Mouse (Mus musculus) limb, embryonic 15.5 days (tissue): ENCODE data around the gene Cby1. TPM values are rescaled to one million over a fixed set of nuclear protein-coding genes. Genes with fewer than 3 reads are reported as not detected.

Experiments
- ATAC-seq: fragments of 200-750 bp; cut with Nextera tagmentation; 2 replicates; pipeline ENCODE4 v1.8.0; 2017; ENCODE audit warnings: low read depth, moderate TSS enrichment; ENCODE audit not compliant: insufficient number of reproducible peaks, low FRiP score, low TSS enrichment
- H3K27ac ChIP-seq: fragments of 300-500 bp; sonication (generic); 2 replicates; pipeline ENCODE4 v1.5.1; 2015; ENCODE audit warnings: moderate library complexity, mild to moderate bottlenecking, inconsistent platforms
- H3K27me3 ChIP-seq: fragments of 300-500 bp; sonication (generic); 2 replicates; pipeline ENCODE4 v1.6.1; 2015; ENCODE audit warnings: inconsistent platforms
- H3K36me3 ChIP-seq: fragments of 300-500 bp; sonication (generic); 2 replicates; pipeline ENCODE4 v1.6.1; 2015; ENCODE audit warnings: inconsistent platforms
- H3K4me1 ChIP-seq: fragments of 300-500 bp; sonication (generic); 2 replicates; pipeline ENCODE4 v1.6.1; 2015; ENCODE audit warnings: inconsistent platforms
- H3K4me2 ChIP-seq: fragments of 300-500 bp; sonication (generic); 2 replicates; pipeline ENCODE4 v1.6.1; 2015; ENCODE audit warnings: mild to moderate bottlenecking, inconsistent platforms
- H3K4me3 ChIP-seq: fragments of 300-500 bp; sonication (generic); 2 replicates; pipeline ENCODE4 v1.5.1; 2015; ENCODE audit warnings: mild to moderate bottlenecking, inconsistent platforms
- H3K9ac ChIP-seq: fragments of 300-500 bp; sonication (generic); 2 replicates; pipeline ENCODE4 v1.6.1; 2015; ENCODE audit warnings: inconsistent platforms
- H3K9me3 ChIP-seq: fragments of 300-500 bp; sonication (generic); 2 replicates; pipeline ENCODE4 v1.6.1; 2016; ENCODE audit warnings: inconsistent platforms
- WGBS: fragments of 180-500 bp; shearing (Covaris S2); methylation state at CpG from one replicate; pipeline ENCODE4 v1.1.7; 2015; 5-methylcytosine and 5-hydroxymethylcytosine counted together
- polyA plus RNA-seq: library from polyadenylated mRNA; unstranded; fragments of >200 nt; fragmentation: Nextera tagmentation; extraction: Ambion mirVana; gene quantifications from 2 replicates; pipeline ENCODE4 v1.2.1, GENCODE M21; 2015

Cby1 gene
- polyA plus RNA-seq, 1 experiment from 2014 or later = 49.3 TPM

DNA sequence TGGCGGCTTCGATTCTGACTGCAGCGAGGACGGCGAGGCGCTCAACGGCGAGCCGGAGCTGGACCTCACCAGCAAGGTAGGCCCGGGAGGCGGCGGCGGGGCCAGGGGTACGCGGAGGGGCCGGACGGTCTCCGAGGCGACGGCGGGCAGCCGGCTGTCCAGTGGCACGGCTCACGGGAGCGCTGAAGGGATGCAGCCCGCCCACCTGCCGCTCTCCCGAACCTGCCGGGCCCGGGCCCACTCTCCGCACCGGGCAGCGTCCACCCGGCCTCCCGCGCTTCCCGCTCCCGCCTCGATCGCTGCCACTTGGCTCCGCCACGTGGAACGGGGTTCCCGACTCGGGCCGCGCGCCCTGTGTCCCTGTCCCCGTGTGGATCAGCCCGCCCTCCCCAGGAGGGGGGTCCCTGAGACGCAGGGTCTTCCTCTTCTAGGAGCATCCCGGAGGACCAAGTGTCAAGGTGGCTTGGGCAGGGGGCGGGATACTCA, 32.1 kb downstream of the Cby1 start:
- H3K27me3 ChIP-seq = no peaks in the 10 kb centered on the region
- ATAC-seq = no peak
- H3K4me2 ChIP-seq = peak overlapping the region; percentile 93
- WGBS = under 1% methylated on average over 35 of the region's 53 CpGs
- H3K4me3 ChIP-seq = peak overlapping the region; percentile 97
- peak overlapping the region; percentile 83 for H3K9ac ChIP-seq
- peak overlapping the region; percentile 87 for H3K27ac ChIP-seq
- peaks cover 39% of the 10 kb centered on the region for H3K4me1 ChIP-seq
- H3K9me3 ChIP-seq = no peaks in the 10 kb centered on the region
- H3K36me3 ChIP-seq = peaks cover 17% of the 10 kb centered on the region

DNA sequence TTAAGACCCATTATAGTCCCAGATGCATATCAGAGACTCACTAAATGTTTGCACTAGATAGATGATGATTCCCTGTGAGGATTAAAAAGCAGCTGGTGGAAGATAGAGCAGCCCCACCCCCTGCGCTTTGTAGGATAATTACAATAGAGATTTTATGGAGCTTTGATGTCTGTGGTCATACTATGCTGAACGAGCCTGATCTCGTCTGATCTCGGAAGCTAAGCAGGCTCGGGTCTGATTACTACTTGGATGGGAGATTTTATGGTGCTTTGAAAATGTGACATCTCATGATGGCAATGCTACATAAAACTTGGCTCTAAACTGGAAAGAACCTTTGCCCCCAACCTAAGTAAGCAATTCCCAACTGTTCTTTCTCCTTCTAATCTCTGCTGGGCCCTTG, 33.3 kb downstream of the Cby1 start:
- Histone ChIP-seq H3K27me3 (no peaks in the 10 kb centered on the region), H3K4me3 (peak overlapping the region; percentile 97), H3K27ac (no peak overlapping the region), H3K4me1 (peaks cover 34% of the 10 kb centered on the region), H3K9ac (no peak overlapping the region), H3K36me3 (peaks cover 27% of the 10 kb centered on the region), H3K4me2 (no peak overlapping the region), H3K9me3 (no peaks in the 10 kb centered on the region)
- no peak for ATAC-seq
- 51% methylated on average over 5 of the region's 5 CpGs for WGBS

DNA sequence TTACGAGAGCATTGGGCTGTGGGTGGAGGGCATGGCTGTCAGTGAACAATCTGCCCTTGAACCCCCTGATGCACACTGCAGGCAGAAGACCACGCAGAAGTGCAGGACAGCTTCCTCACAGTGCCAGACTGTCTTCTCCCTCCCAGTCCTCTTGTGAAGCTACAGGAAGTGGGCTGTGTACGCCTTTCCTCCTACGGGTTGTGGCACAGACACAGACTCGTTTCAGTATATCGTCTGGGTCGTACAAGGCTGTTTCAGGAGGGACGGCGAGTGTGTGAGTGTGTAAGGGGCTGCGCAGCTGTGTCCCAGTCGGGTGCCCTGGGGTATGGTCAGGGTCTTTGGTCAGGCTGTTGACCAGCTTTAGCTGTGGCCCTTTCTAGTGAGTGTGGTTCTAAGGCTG, 34.7 kb downstream of the Cby1 start:
- Histone ChIP-seq H3K4me3 (no peak overlapping the region), H3K9ac (no peak overlapping the region), H3K4me2 (no peak overlapping the region), H3K4me1 (peaks cover 29% of the 10 kb centered on the region), H3K36me3 (peaks cover 29% of the 10 kb centered on the region), H3K9me3 (no peaks in the 10 kb centered on the region), H3K27ac (no peak overlapping the region), H3K27me3 (no peaks in the 10 kb centered on the region)
- 81% methylated on average over 11 of the region's 11 CpGs for WGBS
- ATAC-seq = no peak

DNA sequence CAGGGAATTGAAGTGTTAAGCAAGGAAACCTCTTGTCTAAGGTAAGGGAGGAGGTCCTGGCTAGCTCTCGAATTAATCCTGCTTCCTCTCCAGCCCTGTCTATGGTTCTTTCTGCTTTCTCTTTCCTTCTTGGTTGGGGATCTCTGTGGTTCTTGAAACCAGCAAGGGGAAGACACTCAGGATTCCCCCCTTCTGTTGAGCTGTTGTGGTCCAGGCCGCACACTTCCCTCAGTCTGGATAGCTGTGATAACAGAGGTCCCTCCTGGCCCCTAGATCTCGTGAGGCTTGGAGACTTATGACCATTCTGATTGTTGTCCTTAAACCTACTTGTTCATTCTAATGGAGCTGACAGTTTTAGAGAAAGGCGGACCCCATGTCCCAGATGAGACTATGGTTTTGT, 35.5 kb downstream of the Cby1 start:
- Histone ChIP-seq H3K9ac (no peak overlapping the region), H3K9me3 (no peaks in the 10 kb centered on the region), H3K4me2 (no peak overlapping the region), H3K27ac (no peak overlapping the region), H3K4me1 (peaks cover 26% of the 10 kb centered on the region), H3K4me3 (no peak overlapping the region), H3K36me3 (peaks cover 32% of the 10 kb centered on the region), H3K27me3 (no peaks in the 10 kb centered on the region)
- no peak for ATAC-seq
- 87% methylated on average over 4 of the region's 4 CpGs for WGBS

DNA sequence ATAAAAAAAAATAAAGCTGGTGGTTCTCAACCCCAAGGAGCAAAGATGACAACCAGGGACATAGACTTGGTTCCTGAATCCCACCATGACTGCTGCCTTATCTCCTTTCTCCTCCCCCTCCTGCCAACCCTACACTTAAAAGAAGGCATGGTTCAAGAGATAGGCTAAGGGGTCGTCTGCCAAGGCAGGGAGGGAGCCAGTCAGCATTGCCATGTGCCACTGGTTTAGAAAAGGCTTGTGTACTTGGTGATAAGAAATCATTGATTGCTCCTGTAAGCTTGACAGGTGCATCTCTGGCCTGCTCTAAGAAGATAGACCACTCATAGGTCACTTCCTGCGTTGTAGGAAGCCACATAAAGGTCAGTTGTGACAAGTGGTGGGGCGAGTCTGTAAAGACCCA, 36.5 kb downstream of the Cby1 start:
- H3K27me3 ChIP-seq = no peaks in the 10 kb centered on the region
- no peaks in the 10 kb centered on the region for H3K9me3 ChIP-seq
- H3K4me2 ChIP-seq = no peak overlapping the region
- H3K4me1 ChIP-seq = peaks cover 19% of the 10 kb centered on the region
- no peak overlapping the region for H3K4me3 ChIP-seq
- H3K27ac ChIP-seq = no peak overlapping the region
- WGBS = 63% methylated on average over 3 of the region's 3 CpGs
- peaks cover 33% of the 10 kb centered on the region for H3K36me3 ChIP-seq
- no peak overlapping the region for H3K9ac ChIP-seq
- ATAC-seq = no peak

DNA sequence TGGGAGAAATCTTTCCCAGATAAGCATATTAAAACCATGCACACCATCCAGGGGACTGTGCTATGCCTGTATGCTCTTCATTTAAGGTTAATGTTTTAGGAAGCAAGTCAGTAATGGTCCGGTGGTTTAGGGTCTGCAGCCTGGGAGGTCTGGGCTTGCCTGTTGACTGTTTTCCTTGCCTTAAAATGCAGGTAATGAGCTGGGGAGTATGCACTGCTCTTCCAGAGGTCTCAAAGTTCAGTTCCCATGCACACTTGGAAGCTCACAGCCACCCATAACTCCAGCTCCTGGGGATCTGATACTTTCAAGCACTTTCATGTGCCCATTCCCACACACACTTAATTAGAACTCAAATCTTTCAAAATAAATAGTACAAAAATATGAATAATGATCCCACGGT, 37.5 kb downstream of the Cby1 start:
- Histone ChIP-seq H3K36me3 (peaks cover 33% of the 10 kb centered on the region), H3K9ac (no peak overlapping the region), H3K4me1 (peaks cover 14% of the 10 kb centered on the region), H3K4me2 (no peak overlapping the region), H3K27ac (no peak overlapping the region), H3K4me3 (no peak overlapping the region), H3K27me3 (no peaks in the 10 kb centered on the region), H3K9me3 (no peaks in the 10 kb centered on the region)
- 77% methylated on average over 2 of the region's 2 CpGs for WGBS
- ATAC-seq = no peak

DNA sequence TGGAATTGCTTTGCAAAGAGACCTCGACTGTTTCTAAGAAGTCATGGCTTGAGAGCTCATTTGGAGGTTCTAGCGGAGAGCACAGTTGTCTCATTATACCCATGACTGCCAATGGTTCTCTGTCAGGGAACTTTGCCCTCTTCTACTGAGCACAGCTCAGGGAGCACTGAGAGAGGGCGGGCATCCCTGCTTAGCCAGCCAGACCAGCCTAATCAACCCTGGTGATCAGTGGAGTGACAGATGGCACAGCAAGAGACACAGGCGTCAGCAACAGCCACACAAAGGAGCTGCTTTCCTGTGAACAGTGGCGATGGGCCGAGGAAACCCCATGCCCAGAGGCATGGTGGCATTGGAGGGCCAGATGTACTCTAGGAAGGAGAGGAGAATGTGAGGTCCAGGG, 38.0 kb downstream of the Cby1 start:
- peaks cover 33% of the 10 kb centered on the region for H3K36me3 ChIP-seq
- 82% methylated on average over 6 of the region's 6 CpGs for WGBS
- H3K4me3 ChIP-seq = no peak overlapping the region
- peaks cover 8% of the 10 kb centered on the region for H3K4me1 ChIP-seq
- no peaks in the 10 kb centered on the region for H3K27me3 ChIP-seq
- H3K9me3 ChIP-seq = no peaks in the 10 kb centered on the region
- H3K27ac ChIP-seq = no peak overlapping the region
- H3K9ac ChIP-seq = no peak overlapping the region
- ATAC-seq = no peak
- no peak overlapping the region for H3K4me2 ChIP-seq

DNA sequence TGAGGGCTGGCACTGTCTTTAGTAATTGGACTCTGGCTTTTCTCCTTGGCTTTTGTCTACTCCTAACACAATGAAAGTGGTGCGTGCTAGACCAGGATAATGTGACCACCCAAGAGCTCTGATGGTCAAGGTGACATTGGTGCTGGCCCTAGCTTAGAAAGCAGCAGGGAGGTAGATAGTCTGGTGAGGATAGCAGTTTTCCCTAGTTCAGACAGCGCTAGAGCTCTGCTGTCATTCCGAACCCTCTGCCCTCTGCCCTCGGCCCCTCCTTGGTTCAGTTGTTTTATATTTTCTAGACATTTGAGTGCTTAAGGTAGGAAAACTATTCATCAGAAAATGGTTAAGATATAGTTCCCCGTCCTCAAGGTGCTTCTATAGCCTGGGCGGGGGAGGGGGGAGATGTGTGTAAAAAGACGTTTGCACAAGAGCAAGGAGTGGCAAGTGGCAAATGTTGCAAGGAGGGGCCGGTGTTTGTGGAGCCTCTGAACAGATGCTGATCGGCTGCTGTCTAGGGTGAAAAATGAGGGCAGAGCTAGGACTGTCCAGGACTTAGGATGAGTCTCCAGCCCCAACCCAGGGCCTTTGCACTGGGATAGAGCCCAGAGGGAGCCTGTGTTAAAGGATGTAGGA, 38.7 kb downstream of the Cby1 start:
- Histone ChIP-seq H3K27ac (no peak overlapping the region), H3K27me3 (no peaks in the 10 kb centered on the region), H3K9ac (no peak overlapping the region), H3K4me1 (peaks cover 2% of the 10 kb centered on the region; the same call in 1 of the 2 replicates), H3K4me3 (no peak overlapping the region), H3K4me2 (no peak overlapping the region), H3K9me3 (no peaks in the 10 kb centered on the region), H3K36me3 (peaks cover 33% of the 10 kb centered on the region)
- 71% methylated on average over 9 of the region's 9 CpGs for WGBS
- no peak for ATAC-seq

DNA sequence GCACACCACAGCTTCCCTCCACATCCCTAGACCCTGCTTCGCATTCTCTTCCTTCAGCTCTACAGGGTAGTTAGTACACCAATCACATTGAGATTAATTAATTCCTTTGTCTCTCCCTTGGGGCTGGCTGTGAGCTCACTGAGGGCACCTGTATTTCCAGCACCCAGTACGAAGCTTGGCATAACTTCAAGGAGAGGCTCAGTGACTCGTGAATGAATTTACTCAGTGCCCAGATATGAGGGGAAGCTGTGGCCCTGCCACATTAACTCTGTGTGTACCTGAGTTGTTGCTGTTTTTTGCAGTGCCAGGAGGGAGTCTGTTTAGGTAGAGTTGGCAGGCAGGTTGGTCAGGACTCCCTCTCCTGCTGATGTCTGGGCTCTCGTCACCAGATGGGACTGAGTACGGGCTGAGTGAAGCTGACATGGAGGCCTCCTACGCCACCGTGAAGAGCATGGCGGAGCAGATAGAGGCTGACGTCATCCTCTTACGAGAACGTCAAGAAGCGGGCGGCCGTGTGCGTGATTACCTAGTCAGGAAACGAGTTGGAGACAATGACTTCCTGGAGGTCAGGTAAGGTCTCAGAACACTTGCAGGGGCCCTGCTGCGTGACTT, 47.7 kb downstream of the Cby1 start:
- Histone ChIP-seq H3K27me3 (no peaks in the 10 kb centered on the region), H3K4me3 (no peak overlapping the region), H3K27ac (no peak overlapping the region), H3K4me1 (no peaks in the 10 kb centered on the region), H3K36me3 (peaks cover 49% of the 10 kb centered on the region), H3K4me2 (no peak overlapping the region), H3K9me3 (no peaks in the 10 kb centered on the region), H3K9ac (no peak overlapping the region)
- no peak for ATAC-seq
- WGBS = 82% methylated on average over 17 of the region's 17 CpGs

DNA sequence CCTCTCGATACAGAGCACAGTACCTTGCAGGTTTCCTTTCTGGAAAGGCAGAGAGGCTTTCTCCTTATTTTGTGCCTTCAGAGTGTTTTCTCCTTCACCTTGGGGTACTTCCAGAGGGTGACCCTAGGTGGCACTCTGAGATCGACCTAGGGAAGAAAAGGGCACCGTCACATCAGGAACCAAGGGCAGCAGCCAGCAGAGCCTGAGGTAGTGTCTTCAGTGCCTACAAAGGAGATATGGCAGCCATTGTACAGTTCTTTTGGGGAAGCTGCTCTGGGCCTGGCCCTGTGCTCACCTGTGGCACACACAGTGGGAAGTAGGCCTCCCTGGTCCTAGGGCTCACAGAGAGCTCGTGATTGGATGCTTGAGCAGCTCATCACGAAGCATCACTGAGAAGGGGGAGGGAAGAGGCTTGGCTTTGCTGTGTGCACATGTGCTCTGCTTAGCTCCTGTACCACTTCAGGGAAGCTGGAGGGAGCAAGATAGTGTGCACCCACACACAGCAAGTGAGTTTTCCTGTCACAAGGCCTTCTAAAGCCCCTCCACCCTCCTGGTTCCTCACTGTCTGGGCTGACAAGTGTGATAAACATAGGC, 49.3 kb downstream of the Cby1 start:
- no peak overlapping the region for H3K9ac ChIP-seq
- 89% methylated on average over 5 of the region's 5 CpGs for WGBS
- ATAC-seq = no peak

DNA sequence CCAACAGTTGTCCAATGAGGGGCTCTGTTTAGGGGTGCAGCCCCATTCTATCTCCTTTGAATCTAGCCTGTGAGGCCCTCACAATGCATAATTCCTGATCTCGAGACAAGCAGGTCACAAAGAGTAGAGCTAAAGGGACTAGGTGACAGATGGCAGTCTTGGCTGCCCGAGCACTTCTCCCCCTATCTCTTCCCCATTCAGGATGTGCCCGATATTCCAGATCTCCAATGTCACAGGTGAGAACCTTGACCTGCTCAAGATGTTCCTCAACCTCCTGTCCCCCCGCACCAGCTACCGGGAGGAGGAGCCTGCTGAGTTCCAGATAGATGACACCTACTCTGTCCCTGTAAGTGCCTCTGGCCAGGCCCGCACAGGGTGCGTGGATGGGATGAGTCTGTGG, 56.6 kb downstream of the Cby1 start:
- Histone ChIP-seq H3K4me1 (no peaks in the 10 kb centered on the region), H3K4me3 (no peak overlapping the region), H3K9me3 (no peaks in the 10 kb centered on the region), H3K27me3 (no peaks in the 10 kb centered on the region), H3K9ac (no peak overlapping the region), H3K36me3 (peaks cover 96% of the 10 kb centered on the region), H3K27ac (no peak overlapping the region), H3K4me2 (no peak overlapping the region)
- WGBS = 91% methylated on average over 7 of the region's 7 CpGs
- ATAC-seq = no peak

More for the DNA sequence above, 49.3 kb downstream of the Cby1 start:
- Histone ChIP-seq H3K27ac (no peak overlapping the region), H3K4me3 (no peak overlapping the region), H3K9me3 (no peaks in the 10 kb centered on the region), H3K4me1 (no peaks in the 10 kb centered on the region), H3K36me3 (peaks cover 64% of the 10 kb centered on the region), H3K4me2 (no peak overlapping the region), H3K27me3 (no peaks in the 10 kb centered on the region)

DNA sequence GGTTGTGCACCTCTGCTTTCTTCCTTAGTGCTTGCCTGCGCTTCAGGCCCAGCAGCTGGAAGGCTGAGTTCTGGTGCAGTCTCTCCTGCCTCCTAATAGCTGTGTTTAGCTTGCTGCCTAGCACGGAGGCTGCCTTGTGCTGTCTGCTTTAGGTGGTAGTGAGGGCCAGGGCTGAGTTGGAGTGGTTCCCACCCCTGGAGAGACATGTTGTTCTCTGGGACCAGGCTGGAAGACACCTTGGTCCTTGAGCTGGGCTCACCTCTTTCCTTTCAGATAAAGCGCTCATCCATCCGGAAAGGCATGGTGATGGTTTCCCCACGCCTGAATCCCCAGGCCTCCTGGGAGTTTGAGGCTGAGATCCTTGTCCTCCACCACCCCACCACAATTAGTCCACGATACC, 57.7 kb downstream of the Cby1 start:
- no peak for ATAC-seq
- H3K27ac ChIP-seq = no peak overlapping the region
- H3K9ac ChIP-seq = no peak overlapping the region
- no peaks in the 10 kb centered on the region for H3K9me3 ChIP-seq
- H3K4me1 ChIP-seq = no peaks in the 10 kb centered on the region
- no peaks in the 10 kb centered on the region for H3K27me3 ChIP-seq
- H3K4me2 ChIP-seq = no peak overlapping the region
- 94% methylated on average over 6 of the region's 6 CpGs for WGBS
- peaks cover 95% of the 10 kb centered on the region for H3K36me3 ChIP-seq
- no peak overlapping the region for H3K4me3 ChIP-seq
